Mouse (Mus musculus) brown adipose tissue, adult 24 weeks (tissue): ENCODE results near the gene Ear6. TPM values are rescaled to one million over a fixed set of nuclear protein-coding genes. Genes with fewer than 3 reads are reported as not detected.

ENCODE experiments used
- H3K27ac ChIP-seq: fragments of 200-500 bp; replicated peaks from 2 replicates; pipeline ENCODE4 v1.5.1; 2012; ENCODE audit warnings: low read depth, mild to moderate bottlenecking, low read length
- H3K4me1 ChIP-seq: fragments of 200-500 bp; 2 replicates; pipeline ENCODE4 v1.6.1; 2012; ENCODE audit warnings: low read length, mixed read lengths; ENCODE audit not compliant: control insufficient read depth, insufficient read depth, insufficient read length
- H3K4me3 ChIP-seq: fragments of 200-500 bp; 2 replicates; pipeline ENCODE4 v1.5.1; 2012; ENCODE audit warnings: low read depth, mild to moderate bottlenecking, low read length, moderate library complexity; ENCODE audit not compliant: insufficient read depth
- polyA plus RNA-seq: library from polyadenylated mRNA; stranded (reverse); fragments of >200 nt; gene quantifications from 2 replicates; pipeline ENCODE4 v1.2.4, GENCODE M21; 2012; ENCODE audit not compliant: missing spikeins, insufficient read depth, insufficient read length

Ear6 gene
- polyA plus RNA-seq, 1 experiment = not detected

DNA sequence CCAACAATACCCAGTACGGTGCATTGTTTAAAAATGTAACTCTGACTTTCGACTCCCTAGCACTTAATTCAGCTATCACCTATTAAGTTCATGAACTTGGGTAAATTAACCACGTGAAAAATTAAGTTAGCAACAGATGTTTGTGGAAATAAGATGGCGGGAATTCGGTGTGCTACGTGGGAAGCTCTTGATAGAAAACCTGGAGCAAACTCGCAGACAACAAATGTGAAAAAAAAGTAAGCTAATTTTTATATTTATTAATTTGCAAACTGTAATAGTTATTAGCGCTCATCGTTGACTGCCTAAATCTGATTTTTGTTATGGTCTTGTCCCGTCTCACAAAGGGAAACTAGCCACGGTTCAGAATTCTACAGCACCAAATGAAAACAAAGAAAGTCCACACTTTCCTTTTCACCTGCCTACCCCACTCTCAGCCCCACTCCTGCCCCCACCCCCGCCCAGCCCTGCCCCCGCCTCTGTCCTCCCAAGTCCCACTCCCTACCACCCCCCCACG is 30.6 kb downstream of the Ear6 start:
- no peaks in the 10 kb centered on the region for H3K4me1 ChIP-seq
- H3K4me3 ChIP-seq = peak overlapping the region; percentile 47
- H3K27ac ChIP-seq = no peak overlapping the region

DNA sequence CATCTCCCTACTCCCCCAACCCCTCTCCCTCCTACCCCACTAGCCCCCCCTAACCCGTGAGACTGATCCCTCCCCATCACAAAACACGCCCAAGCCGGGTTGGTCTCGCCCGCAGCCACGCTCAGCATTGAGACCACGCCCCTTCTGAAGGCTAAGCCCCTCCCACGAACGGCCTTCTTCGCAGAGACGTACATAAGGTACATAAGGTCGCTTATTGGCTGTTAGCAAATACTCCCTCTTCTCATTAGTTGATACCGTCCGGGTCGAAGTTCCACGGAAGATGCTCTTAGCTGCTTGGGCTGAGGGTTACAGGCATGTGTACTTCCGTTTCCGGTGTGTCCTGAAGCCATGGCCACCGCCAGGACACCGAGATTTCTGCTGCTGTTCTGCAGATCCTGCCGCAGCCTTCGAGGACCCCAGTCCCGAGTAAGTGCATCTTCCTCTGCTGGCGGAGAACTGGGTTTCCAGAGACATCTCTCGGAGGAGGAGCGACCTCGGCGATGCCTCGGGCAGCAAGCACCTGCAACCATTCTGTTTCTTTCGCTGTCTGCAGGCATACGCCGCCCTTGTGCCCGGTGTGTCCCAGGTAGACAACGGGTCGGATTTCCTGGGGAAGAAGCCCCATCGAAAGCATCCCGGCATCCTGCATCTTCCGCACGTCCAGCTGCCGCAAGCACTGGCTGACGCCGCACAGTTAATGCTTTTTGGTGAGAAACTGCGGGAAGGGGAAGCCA is 31.3 kb downstream of the Ear6 start, which contains the start of gene Mettl17:
TSS of gene Mettl17 (plus strand) at position 245 of the 734 bp plus-strand sequence.
- Histone ChIP-seq H3K4me1 (no peaks in the 10 kb centered on the region), H3K27ac (no peak within 1 kb of the TSS), H3K4me3 (peak within 1 kb of the TSS; percentile 86)

DNA sequence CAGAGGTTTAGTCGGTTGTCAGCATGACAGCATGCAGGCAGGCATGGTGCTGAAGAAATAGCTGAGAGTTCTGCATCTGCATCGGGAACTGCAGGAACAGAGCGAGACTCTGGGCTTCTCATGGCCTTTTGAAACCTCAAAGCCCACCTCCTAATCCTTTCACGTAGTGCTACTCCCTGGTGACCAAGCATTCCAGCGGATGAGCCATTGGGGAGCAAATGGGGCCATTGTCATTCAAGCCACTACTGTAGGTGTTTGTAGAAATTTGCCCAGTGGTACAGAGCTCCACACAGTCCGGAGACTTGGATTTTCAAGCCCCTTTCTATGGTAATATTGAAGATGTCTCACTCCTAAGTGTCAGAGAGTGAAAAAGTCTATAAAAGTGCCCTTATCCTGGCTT is 32.6 kb downstream of the Ear6 start:
- H3K4me3 ChIP-seq = 0 out of 2 replicates have a peak overlapping the region, but pooled peaks have one; percentile 8
- no peak overlapping the region for H3K27ac ChIP-seq
- H3K4me1 ChIP-seq = no peaks in the 10 kb centered on the region

DNA sequence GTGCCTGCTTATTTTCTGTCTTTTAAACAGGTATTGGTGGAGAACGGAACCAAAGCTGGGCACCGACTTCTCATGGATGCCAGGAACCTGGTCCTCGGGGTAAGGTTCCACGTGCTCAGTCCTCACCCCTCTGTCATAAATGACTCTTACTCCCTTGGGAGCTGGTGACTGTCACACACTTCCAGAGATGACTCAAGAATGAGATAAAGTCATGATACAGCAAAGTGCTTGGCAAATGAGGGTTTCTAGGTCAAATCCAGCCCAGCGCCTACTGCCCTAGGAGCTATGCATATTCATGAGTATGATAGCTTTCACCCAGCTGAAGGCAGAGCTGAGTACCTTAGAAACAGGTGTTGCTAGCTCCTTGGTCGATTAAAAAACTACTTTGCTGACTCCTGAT is 36.3 kb downstream of the Ear6 start:
- Histone ChIP-seq H3K4me1 (no peaks in the 10 kb centered on the region), H3K27ac (no peak overlapping the region), H3K4me3 (no peak overlapping the region)

DNA sequence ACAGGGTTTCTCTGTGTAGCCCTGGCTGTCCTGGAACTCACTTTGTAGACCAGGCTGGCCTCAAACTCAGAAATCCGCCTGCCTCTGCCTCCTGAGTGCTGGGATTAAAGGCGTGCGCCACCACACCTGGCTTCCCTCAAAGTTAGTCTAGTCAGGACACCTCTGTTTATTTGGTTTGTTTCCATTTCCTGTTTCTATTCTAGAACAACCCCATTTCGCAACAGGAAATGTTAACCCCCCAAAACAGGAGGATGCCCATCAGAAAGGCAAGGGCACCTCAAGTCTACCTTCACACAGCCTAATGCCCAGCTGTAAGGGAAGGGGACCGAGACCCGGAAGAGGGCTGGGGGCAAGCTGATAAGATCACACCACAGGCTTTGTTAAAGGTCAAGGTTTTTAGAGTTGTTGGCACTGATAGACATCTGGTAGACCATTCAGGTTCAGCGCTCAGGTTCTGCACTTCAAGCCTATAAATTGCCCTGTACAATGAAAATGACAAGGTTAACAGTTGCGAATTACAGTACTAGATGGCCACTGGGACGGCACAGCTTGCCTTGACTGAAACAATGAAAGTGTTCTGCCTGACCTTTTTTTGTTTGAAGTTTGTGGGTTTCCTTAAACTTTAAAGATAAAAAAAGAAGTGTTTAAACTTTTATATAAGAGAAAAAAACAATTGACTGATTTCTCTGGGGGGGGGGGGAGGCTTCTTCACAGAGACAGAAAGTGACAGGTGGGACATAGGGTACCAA is 38.9 kb downstream of the Ear6 start, which contains the start of gene Slc39a2:
TSS of gene Slc39a2 (plus strand) at position 699 of the 749 bp plus-strand sequence.
- H3K4me1 ChIP-seq = no peaks in the 10 kb centered on the region
- H3K27ac ChIP-seq = no peak within 1 kb of the TSS
- H3K4me3 ChIP-seq = no peak within 1 kb of the TSS

DNA sequence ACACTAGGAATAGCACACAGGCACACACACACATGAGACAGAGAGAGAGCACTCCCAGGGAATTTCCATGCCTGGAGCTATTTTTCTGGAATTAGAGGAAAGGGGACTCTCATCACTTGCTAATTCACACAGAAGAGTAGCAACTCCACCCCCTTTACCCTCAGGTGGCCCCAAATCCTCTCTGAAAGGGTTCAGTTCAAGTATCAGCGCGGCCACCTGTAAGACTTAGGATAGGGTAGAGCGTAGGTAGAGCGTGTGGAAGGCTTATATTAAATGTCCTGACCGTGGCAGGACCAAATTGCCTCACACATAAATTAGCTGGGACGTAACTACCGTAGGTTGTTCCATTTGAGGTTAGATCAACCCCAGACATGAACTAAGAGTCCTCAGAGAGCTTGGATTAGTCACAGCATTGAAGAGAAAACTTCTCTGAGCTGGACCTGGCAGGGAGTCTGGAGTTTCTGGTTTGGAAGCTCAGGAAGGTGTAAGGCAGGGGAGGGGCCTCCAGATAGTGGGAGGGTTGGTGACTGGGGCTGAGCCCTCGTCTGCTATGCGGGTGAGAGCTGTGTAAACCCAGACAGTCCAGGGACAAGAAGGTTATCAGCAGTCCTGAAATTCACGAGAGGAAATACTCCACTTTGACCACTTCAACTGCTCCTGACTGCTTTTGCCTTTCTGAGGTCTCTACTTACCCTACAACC is 39.7 kb downstream of the Ear6 start:
- Histone ChIP-seq H3K27ac (no peak overlapping the region), H3K4me1 (no peaks in the 10 kb centered on the region), H3K4me3 (no peak overlapping the region)

DNA sequence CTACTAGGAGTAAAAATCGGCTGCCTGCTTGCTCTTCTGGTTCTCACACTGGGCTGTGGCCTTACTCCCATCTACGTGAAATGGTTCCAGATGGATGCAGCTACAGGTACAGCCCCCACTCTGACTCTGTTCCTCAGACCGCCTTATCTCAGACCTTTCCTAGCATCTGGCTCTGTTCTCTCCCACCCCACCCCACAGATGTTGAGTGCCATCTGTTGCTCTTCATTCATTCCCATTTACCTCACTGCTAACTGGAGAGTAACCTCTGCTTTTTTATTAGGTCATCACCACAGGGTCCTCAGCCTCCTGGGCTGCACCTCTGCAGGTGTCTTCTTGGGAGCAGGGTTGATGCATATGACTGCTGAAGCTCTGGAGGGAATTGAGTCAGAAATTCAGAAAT is 40.3 kb downstream of the Ear6 start:
- Histone ChIP-seq H3K4me3 (no peak overlapping the region), H3K4me1 (no peaks in the 10 kb centered on the region), H3K27ac (no peak overlapping the region)

DNA sequence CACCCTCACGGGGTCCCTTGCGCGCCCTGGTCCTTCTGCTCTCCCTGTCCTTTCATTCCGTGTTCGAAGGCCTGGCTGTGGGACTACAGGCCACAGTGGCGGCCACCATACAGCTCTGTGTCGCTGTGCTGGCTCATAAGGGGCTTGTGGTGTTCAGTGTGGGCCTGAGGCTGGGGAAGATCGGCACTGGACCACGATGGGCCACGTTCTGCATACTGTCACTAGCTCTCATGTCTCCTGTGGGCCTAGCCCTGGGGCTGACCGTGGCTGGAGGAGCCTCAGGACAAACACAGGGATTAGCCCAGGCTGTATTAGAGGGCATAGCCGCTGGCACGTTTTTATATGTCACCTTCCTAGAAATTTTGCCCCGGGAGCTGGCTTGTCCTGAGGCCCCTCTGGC is 41.6 kb downstream of the Ear6 start:
- Histone ChIP-seq H3K27ac (no peak overlapping the region), H3K4me3 (no peak overlapping the region), H3K4me1 (no peaks in the 10 kb centered on the region)

DNA sequence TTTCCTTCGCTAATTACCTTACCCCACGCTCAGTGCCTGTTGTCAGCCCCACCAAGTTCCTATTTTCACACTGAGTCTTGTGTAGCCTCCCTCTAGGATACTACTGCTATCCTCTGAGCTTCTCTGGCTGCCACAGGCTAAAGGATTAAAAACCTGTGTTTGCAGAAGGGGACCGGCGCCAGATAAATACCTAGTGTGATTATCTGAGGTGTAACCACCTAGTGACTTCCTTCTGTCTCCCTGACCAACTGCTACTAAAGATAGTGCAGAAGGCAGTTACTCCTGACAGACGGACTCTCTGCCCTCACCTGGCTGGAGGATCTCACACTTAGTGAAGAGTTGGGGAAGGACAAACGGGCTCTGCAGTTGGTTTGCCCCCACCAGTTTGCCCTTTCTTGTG is 42.5 kb downstream of the Ear6 start:
- no peaks in the 10 kb centered on the region for H3K4me1 ChIP-seq
- H3K4me3 ChIP-seq = no peak overlapping the region
- no peak overlapping the region for H3K27ac ChIP-seq

DNA sequence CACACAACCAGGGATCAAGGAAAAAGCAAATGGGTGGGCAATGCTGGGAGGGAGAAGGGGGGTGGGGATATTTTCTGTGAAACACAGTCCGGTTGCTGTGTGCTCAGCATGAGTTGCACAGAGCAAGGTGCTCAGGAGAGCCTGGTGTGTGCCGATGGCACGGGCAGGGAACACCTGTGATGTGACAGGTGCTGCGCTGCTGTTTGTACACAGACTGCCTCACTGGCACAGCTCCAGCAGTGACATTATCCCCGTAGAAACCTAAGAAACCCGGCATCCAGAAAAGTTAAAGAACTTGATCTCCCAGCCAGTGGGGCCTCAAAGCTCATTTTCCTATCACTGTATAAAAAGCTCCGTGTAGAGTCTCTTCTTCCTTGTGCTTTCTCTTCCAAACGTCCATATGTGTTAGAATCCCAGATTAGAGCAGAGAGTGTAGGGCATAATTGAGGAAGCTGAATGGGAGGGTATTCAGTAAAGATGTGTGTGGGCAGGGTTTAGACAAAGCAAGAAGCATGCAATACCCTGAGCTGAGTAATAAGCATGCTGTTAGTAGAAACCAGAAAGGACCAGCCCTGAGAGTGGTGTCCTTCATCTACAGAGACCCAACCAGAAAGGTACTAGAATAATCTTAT is 43.2 kb downstream of the Ear6 start:
- Histone ChIP-seq H3K4me1 (no peaks in the 10 kb centered on the region), H3K27ac (no peak overlapping the region), H3K4me3 (no peak overlapping the region)

DNA sequence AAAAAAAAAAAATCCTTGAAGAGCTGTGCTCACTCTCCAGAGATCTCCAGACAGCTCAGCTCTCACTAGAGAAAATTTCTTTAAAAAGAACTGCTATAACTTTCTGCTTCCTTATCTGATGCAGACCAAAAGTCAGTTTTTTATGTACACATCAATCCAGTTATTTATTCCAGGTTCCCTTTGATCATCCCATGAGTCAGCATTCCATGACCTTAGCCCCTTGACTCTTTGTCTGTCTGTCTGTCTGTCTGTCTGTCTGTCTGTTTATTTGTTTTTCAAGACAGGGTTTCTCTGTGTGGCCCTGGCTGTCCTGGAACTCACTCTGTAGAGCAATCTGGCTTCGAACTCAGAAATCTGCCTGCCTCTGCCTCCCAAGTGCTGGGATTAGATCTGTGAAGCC is 45.9 kb downstream of the Ear6 start:
- Histone ChIP-seq H3K27ac (no peak overlapping the region), H3K4me1 (no peaks in the 10 kb centered on the region), H3K4me3 (no peak overlapping the region)

DNA sequence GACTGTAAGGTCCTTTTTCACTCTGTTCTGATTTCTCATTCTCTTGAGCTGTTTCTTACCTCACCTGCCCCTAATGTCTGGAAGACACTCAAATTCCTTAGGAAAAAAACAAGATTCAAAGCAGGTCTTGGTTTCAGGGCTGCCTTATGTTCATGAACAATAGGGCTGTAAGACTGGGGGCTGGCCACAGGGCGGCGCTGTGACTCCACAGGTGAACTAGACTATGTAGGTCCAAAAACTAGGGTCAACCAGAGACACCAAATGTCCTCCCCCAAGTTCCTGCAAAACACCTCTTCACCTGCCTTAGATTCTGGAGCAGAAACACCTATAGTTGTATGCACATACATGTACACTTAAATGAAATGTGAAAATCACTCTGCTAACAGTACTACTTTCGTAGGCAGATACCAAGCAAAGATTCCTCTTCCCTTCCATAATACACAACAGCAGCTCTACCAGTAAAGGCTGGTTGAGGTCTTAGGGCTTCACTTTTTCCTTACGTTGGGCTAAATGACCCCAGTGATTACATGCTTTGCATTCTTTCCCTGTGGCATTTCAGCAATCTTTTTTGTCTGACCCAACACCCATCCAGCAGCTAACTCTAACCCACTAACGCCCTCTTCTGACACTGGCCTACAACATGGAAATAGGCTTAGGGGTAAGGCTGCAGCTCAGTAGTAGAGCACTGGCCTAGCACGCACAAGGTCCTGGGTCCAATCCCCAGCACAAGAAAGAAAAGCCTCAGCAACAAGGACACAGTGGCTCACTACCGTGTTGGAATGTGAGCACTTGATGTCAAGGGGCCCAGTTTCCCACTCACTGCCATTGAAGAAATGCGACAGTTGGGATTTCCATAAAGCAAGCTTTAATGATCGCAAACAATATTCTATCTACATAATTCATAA is 49.6 kb downstream of the Ear6 start:
- Histone ChIP-seq H3K4me3 (no peak overlapping the region), H3K4me1 (no peaks in the 10 kb centered on the region), H3K27ac (no peak overlapping the region)

DNA sequence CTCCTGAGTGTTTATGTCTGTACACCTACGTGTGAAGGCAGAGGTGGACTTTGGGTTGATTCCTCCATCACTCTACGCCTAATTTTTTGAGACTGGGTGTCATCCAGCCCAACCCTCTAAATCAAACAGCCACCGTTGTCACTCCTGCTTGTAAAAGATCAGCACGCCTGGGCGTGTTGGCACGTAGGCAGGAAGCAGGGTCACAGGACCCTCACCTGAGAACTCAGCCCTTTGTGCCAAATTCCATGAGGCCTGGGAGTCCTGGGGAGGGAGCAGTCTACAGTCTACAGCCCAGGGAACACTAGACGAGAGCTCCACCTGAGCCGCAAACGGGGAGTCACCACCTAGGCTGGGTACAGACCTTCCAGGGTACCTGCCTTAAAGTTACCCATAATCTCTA is 50.3 kb downstream of the Ear6 start:
- no peak overlapping the region for H3K27ac ChIP-seq

More for the DNA sequence above, 50.3 kb downstream of the Ear6 start:
- no peaks in the 10 kb centered on the region for H3K4me1 ChIP-seq
- H3K4me3 ChIP-seq = no peak overlapping the region
